In the genomic region with DNA sequence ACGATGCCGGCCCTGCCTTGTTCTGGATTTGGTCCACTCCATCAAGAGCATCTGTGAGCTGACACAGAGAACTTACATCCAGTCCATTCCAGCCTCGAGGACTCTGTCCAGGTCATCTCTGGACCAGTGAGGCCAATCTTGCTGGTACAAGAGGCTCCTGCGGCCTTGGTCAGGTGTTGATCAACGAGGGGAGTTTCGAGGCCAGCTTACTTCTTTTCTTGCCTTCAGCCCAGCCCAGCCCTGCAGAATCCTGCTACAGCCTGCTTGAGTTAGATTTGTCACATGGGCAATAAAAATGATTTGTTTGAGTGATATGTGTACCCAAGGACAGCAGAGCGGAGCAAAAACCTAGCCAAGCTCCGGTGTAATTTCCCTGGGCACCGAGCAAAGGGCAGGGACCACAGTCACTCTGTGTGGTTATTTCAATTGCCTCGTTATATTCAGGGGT, we compare ENCODE assay signal across 12 mouse cellular contexts. TPM values are rescaled to one million over a fixed set of nuclear protein-coding genes. Genes with fewer than 3 reads are reported as not detected.
DNase-seq lines count a peak whose midpoint lies in the region; ATAC-seq and TF ChIP-seq lines count a peak whose summit lies in the region.
"Had no signal": no experiment of that assay in that cellular context is flagged by ENCODE, and none has a peak within 500 bp of the region (broad histone marks: within the 10 kb centered on the region; RNA-seq: fewer than 3 reads in every experiment).

No protein-coding gene starts in this region.

- no peaks in the 10 kb centered on the region for H3K9me3 ChIP-seq in kidney, embryonic 15.5 days (replicated peaks)
- H3K9me3 ChIP-seq in neural tube, embryonic 15.5 days (replicated peaks) = no peaks in the 10 kb centered on the region
- no peaks in the 10 kb centered on the region for H3K9me3 ChIP-seq in stomach, postnatal 0 days (ENCODE audit: control insufficient read depth, low read length)
- H3K9me3 ChIP-seq: G1E had no signal

- H3K4me3 ChIP-seq in kidney, embryonic 15.5 days (replicated peaks) = no peak overlapping the region
- no peak overlapping the region for H3K4me3 ChIP-seq in neural tube, embryonic 15.5 days (replicated peaks)
- no peak overlapping the region for H3K4me3 ChIP-seq in stomach, postnatal 0 days (ENCODE audit: low read depth, low read length)
- H3K4me3 ChIP-seq: erythroblast, embryonic 14.5 days had no signal

- no peaks in the 10 kb centered on the region for H3K27me3 ChIP-seq in kidney, embryonic 15.5 days
- H3K27me3 ChIP-seq in neural tube, embryonic 15.5 days (replicated peaks) = no peaks in the 10 kb centered on the region
- H3K27me3 ChIP-seq in stomach, postnatal 0 days (ENCODE audit: control insufficient read depth, insufficient read depth, low read length) = no peaks in the 10 kb centered on the region

- ATAC-seq in kidney, embryonic 15.5 days (replicated peaks; ENCODE audit: low FRiP score) = peak; percentile 65
- ATAC-seq in neural tube, embryonic 15.5 days (ENCODE audit: low FRiP score) = no peak
- ATAC-seq in stomach, postnatal 0 days (ENCODE audit: low FRiP score, low TSS enrichment) = no peak

- no peak for TF ChIP-seq EP300 in stomach, postnatal 0 days (optimal IDR thresholded peaks at IDR 0.05)

- TF ChIP-seq CTCF in stomach, postnatal 0 days (IDR thresholded peaks at IDR 0.05; ENCODE audit: low read depth) = no peak

- DNase-seq in right cerebral cortex, postnatal 10 days (ENCODE audit: low spot score in 2 of 2) = peak; percentile 10 to 20
- no peak for DNase-seq in right cerebral cortex, postnatal 4 days
- peak; percentile 27 for DNase-seq in forelimb bud, embryonic 11.5 days (ENCODE audit: low read depth, low spot score)
- DNase-seq in retina, postnatal 1 day = no peak
- no peak for DNase-seq in stomach, postnatal 0 days (ENCODE audit: low spot score)
- DNase-seq: thymus, postnatal 25 days had no signal

- H3K9ac ChIP-seq in kidney, embryonic 15.5 days = no peak overlapping the region
- no peak overlapping the region for H3K9ac ChIP-seq in neural tube, embryonic 15.5 days (replicated peaks)
- H3K9ac ChIP-seq in stomach, postnatal 0 days (ENCODE audit: low read length) = no peak overlapping the region
- H3K9ac ChIP-seq: liver, embryonic 14.5 days had no signal

- H3K27ac ChIP-seq in kidney, embryonic 15.5 days = peak overlapping the region; percentile 91
- H3K27ac ChIP-seq in neural tube, embryonic 15.5 days (replicated peaks) = 0 out of 2 replicates have a peak overlapping the region, but pooled peaks have one; percentile 46
- no peak overlapping the region for H3K27ac ChIP-seq in stomach, postnatal 0 days (replicated peaks)
- H3K27ac ChIP-seq: liver, embryonic 14.5 days had no signal

- H3K4me2 ChIP-seq in kidney, embryonic 15.5 days = no peak overlapping the region
- no peak overlapping the region for H3K4me2 ChIP-seq in neural tube, embryonic 15.5 days
- H3K4me2 ChIP-seq in stomach, postnatal 0 days (replicated peaks; ENCODE audit: low read depth) = no peak overlapping the region
- H3K4me2 ChIP-seq: midbrain, embryonic 11.5 days had no signal

- H3K36me3 ChIP-seq in kidney, embryonic 15.5 days = no peaks in the 10 kb centered on the region
- no peaks in the 10 kb centered on the region for H3K36me3 ChIP-seq in neural tube, embryonic 15.5 days
- H3K36me3 ChIP-seq in stomach, postnatal 0 days (ENCODE audit: control insufficient read depth, insufficient read depth, low read length) = no peaks in the 10 kb centered on the region
- H3K36me3 ChIP-seq: G1E had no signal

- H3K4me1 ChIP-seq in kidney, embryonic 15.5 days = peaks cover 47% of the 10 kb centered on the region
- peaks cover 14% of the 10 kb centered on the region for H3K4me1 ChIP-seq in neural tube, embryonic 15.5 days
- peaks cover 5% of the 10 kb centered on the region; the same call in 1 of the 2 replicates for H3K4me1 ChIP-seq in stomach, postnatal 0 days (replicated peaks; ENCODE audit: control insufficient read depth, insufficient read depth)

- 22% methylated on average over 10 of the region's 10 CpGs for WGBS in kidney, embryonic 15.5 days
- 56% methylated on average over 10 of the region's 10 CpGs for WGBS in neural tube, embryonic 15.5 days
- 67% methylated on average over 10 of the region's 10 CpGs for WGBS in stomach, postnatal 0 days

RNA-seq across cellular contexts. Expression of a gene that starts 25.4 kb away (rescaled TPM):
- polyA plus RNA-seq in kidney, embryonic 15.5 days (2015; fragmentation: Nextera tagmentation; extraction: Ambion mirVana) = 316 and 358 TPM in 2 replicates
- polyA plus RNA-seq in neural tube, embryonic 15.5 days (2015; fragmentation: Nextera tagmentation; extraction: Ambion mirVana) = 415 and 444 TPM in 2 replicates
- 53.6 and 56.6 TPM in 2 replicates for polyA plus RNA-seq in stomach, postnatal 0 days (2015; fragmentation: Nextera tagmentation; extraction: Ambion mirVana)

Comparison
In these comparisons a context has a peak if more than half of its experiments do, and no peak if none do; other contexts are left out.
1. DNase-seq: peak in right cerebral cortex, postnatal 10 days (2 of 2) and forelimb bud, embryonic 11.5 days (single experiment); none in right cerebral cortex, postnatal 4 days (single experiment), retina, postnatal 1 day (single experiment) and stomach, postnatal 0 days (single experiment).